In the genomic region with DNA sequence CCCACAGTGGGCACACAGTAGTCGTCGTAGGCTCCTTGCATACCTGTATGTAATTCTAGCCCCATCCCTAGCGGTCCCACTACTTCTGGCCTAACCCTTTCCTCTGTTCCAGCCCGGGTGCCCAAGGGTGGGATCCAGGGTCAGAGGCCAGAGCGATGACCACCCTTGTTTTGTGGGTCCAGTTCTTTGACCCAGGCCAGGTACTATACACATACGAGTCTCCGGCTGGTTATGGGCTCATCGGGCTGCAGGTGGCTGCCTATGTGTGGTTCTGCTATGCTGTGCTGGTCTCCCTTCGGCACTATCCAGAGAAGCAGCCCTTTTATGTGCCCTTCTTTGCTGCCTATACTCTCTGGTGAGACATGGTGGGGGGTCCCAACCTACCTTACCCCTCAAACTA, we compare ENCODE assay signal across 36 mouse cellular contexts. TPM values are rescaled to one million over a fixed set of nuclear protein-coding genes. Genes with fewer than 3 reads are reported as not detected.
"Had no signal": no experiment of that assay in that cellular context is flagged by ENCODE, and none has a peak within 500 bp of the region (broad histone marks: within the 10 kb centered on the region; RNA-seq: fewer than 3 reads in every experiment).

No protein-coding gene starts in this region.

- H3K9me3 ChIP-seq: heart, embryonic 12.5 days; hindbrain, embryonic 13.5 days; hindbrain, embryonic 15.5 days; kidney, embryonic 15.5 days; limb, embryonic 12.5 days; liver, embryonic 12.5 days had no signal

- H3K9ac ChIP-seq: heart, embryonic 12.5 days; hindbrain, embryonic 15.5 days; kidney, embryonic 15.5 days; limb, embryonic 12.5 days; liver, embryonic 12.5 days; liver, embryonic 14.5 days had no signal

- H3K4me2 ChIP-seq: heart, embryonic 12.5 days; hindbrain, embryonic 13.5 days; hindbrain, embryonic 15.5 days; kidney, embryonic 15.5 days; limb, embryonic 12.5 days; liver, embryonic 12.5 days had no signal

- ATAC-seq: hindbrain, postnatal 0 days; intestine, embryonic 16.5 days; liver, embryonic 12.5 days had no signal

- H3K4me3 ChIP-seq: heart, adult 2 months; heart, embryonic 12.5 days; hindbrain, embryonic 13.5 days; hindbrain, embryonic 15.5 days; kidney, embryonic 15.5 days; limb, embryonic 12.5 days; liver, embryonic 12.5 days had no signal

- DNase-seq: gastrocnemius, postnatal 14 days; gastrocnemius, postnatal 36 days; heart, adult 2 months; heart, postnatal 10 days; kidney, adult 11 months; kidney, adult 2 months; kidney, adult 9 months; kidney, postnatal 14 days; kidney, postnatal 36 days; layer of hippocampus, adult 9-11 months; layer of hippocampus, postnatal 36 days; left cerebral cortex, postnatal 4 days had no signal

- H3K36me3 ChIP-seq: heart, embryonic 12.5 days; kidney, embryonic 15.5 days; limb, embryonic 12.5 days; liver, embryonic 12.5 days had no signal

- H3K27ac ChIP-seq: heart, adult 2 months; hindbrain, embryonic 13.5 days; hindbrain, embryonic 15.5 days; hindbrain, postnatal 0 days; kidney, embryonic 15.5 days; kidney, postnatal 0 days; limb, embryonic 12.5 days; liver, embryonic 12.5 days; liver, embryonic 14.5 days had no signal

RNA-seq across cellular contexts. Expression of gene Tmem145, which starts 3.5 kb away (rescaled TPM):
- total RNA-seq: gastrocnemius, adult 18-20 months; gastrocnemius, postnatal 14 days; gastrocnemius, postnatal 36 days; heart, adult 2 months; heart, postnatal 10 days; heart, postnatal 25 days; hematopoietic stem cell, adult 5-6 weeks; liver, adult 2 months had no signal
- polyA plus RNA-seq: gonadal fat pad, adult 2 months; liver, adult 2 months; liver, embryonic 14.5 days had no signal

RNA-seq across cellular contexts. Expression of gene Prr19, which starts 8.2 kb away (rescaled TPM):
- total RNA-seq: gastrocnemius, adult 18-20 months; gastrocnemius, postnatal 14 days; gastrocnemius, postnatal 36 days; heart, adult 2 months; heart, postnatal 10 days; heart, postnatal 25 days; hematopoietic stem cell, adult 5-6 weeks; layer of hippocampus, adult 18-20 months; layer of hippocampus, postnatal 14 days; layer of hippocampus, postnatal 36 days; left cerebral cortex, adult 18-20 months; left cerebral cortex, adult 8-10 months; left cerebral cortex, postnatal 25 days; liver, adult 2 months had no signal
- polyA plus RNA-seq: heart, adult 2 months; heart, embryonic 12.5 days; heart, embryonic 14.5 days; heart, embryonic 16.5 days; large intestine, adult 2 months; liver, adult 2 months; liver, embryonic 16.5 days had no signal
